Mouse (Mus musculus) testis, adult 2 months (tissue): ENCODE results near the gene Timm8a1.

ENCODE experiments used
- CTCF ChIP-seq: fragments of 200-500 bp; IDR thresholded peaks from 2 replicates; pipeline ENCODE4 v1.5.1; 2012; ENCODE audit warnings: low read depth, mild to moderate bottlenecking, inconsistent platforms, low read length, moderate library complexity; ENCODE audit not compliant: control insufficient read depth, insufficient read depth, insufficient replicate concordance
- POLR2A ChIP-seq: fragments of 200-500 bp; IDR thresholded peaks from 2 replicates; pipeline ENCODE4 v1.6.1; 2012; ENCODE audit warnings: low read depth, mild to moderate bottlenecking, inconsistent platforms, low read length, moderate library complexity; ENCODE audit not compliant: control insufficient read depth

DNA sequence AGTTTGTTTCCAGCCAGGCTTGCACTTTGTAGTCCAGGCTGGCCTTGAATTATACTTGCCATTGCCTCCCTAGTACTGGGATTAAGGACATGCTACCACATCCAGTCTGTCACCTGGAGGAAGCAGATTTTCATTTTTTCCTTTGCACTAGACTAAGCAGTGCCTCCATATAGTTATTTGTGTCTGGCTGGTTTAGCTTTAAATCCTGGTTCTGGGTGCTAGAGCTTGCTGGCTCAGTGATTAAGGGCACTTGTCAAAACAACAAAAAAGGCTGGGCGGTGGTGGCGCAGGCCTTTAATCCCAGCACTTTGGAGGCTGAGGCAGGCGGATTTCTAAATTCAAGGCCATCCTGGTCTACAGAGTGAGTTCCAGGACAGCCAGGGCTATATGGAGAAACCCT lies 47.3 kb upstream of the Timm8a1 start:
- TF ChIP-seq POLR2A (no peak), CTCF (no peak)
